Mouse (Mus musculus): ENCODE results near the gene Pou2f3.

Pou2f3 gene

GRCm38 (mm10) chr9:43231805-43232204 lies 21.6 kb upstream of the Pou2f3 start:
- in situ Hi-C loops (cut with MseI, MboI), result no loop called here

GRCm38 (mm10) chr9:43230886-43231285 lies 20.7 kb upstream of the Pou2f3 start:
- in situ Hi-C loops (cut with MseI, MboI), result no loop called here

GRCm38 (mm10) chr9:43229962-43230361 lies 19.8 kb upstream of the Pou2f3 start:
- in situ Hi-C loops (cut with MseI, MboI), result loop anchor here in 1 of 2 experiments (10.0 kb wide), 1 partner anchor 55 kb away; no protein-coding TSS in a partner anchor

GRCm38 (mm10) chr9:43229398-43229895 lies 19.3 kb upstream of the Pou2f3 start:
- in situ Hi-C loops (cut with MseI, MboI), result loop anchor here in 1 of 2 experiments (10.0 kb wide), 1 partner anchor 55 kb away; no protein-coding TSS in a partner anchor

- in situ Hi-C loops (cut with MseI, MboI), result loop anchor here in 1 of 2 experiments (10.0 kb wide), 1 partner anchor 56 kb away; no protein-coding TSS in a partner anchor
Measured at GRCm38 (mm10) chr9:43228745-43229144, 18.6 kb upstream of the Pou2f3 start.

- in situ Hi-C loops (cut with MseI, MboI), result loop anchor here in 1 of 2 experiments (10.0 kb wide), 1 partner anchor 57 kb away; no protein-coding TSS in a partner anchor
Measured at GRCm38 (mm10) chr9:43227626-43228025, 17.5 kb upstream of the Pou2f3 start.

- in situ Hi-C loops (cut with MseI, MboI), result loop anchor here in 1 of 2 experiments (10.0 kb wide), 1 partner anchor 58 kb away; no protein-coding TSS in a partner anchor
Measured at GRCm38 (mm10) chr9:43226573-43227160, 16.5 kb upstream of the Pou2f3 start.

GRCm38 (mm10) chr9:43225481-43225880 lies 15.3 kb upstream of the Pou2f3 start:
- in situ Hi-C loops (cut with MseI, MboI), result loop anchor here in 1 of 2 experiments (10.0 kb wide), 1 partner anchor 59 kb away; no protein-coding TSS in a partner anchor

GRCm38 (mm10) chr9:43224771-43225355 lies 14.7 kb upstream of the Pou2f3 start:
- in situ Hi-C loops (cut with MseI, MboI), result loop anchor here in 1 of 2 experiments (10.0 kb wide), 1 partner anchor 60 kb away; no protein-coding TSS in a partner anchor

- in situ Hi-C loops (cut with MseI, MboI), result loop anchor here in 1 of 2 experiments (10.0 kb wide), 1 partner anchor 62 kb away; no protein-coding TSS in a partner anchor
Measured at GRCm38 (mm10) chr9:43222429-43222715, 12.2 kb upstream of the Pou2f3 start.

- in situ Hi-C loops (cut with MseI, MboI), result loop anchor here in 1 of 2 experiments (10.0 kb wide), 1 partner anchor 63 kb away; no protein-coding TSS in a partner anchor
Measured at GRCm38 (mm10) chr9:43221643-43222428, 11.7 kb upstream of the Pou2f3 start.

GRCm38 (mm10) chr9:43210771-43211450 lies 742 bp upstream of the Pou2f3 start:
- in situ Hi-C loops (cut with MseI, MboI), result loop anchor here (5.0 kb wide), 1 partner anchor 69 kb away; no protein-coding TSS in a partner anchor

GRCm38 (mm10) chr9:43206022-43206390 lies 4.2 kb downstream of the Pou2f3 start:
- in situ Hi-C loops (cut with MseI, MboI), result loop anchor here in 1 of 2 experiments (10.0 kb wide), 1 partner anchor 201 kb away; no protein-coding TSS in a partner anchor

- in situ Hi-C loops (cut with MseI, MboI), result loop anchor here in 1 of 2 experiments (10.0 kb wide), 1 partner anchor 201 kb away; no protein-coding TSS in a partner anchor
Measured at GRCm38 (mm10) chr9:43205343-43206021, 4.7 kb downstream of the Pou2f3 start.

- in situ Hi-C loops (cut with MseI, MboI), result loop anchor here in 1 of 2 experiments (10.0 kb wide), 1 partner anchor 195 kb away; no protein-coding TSS in a partner anchor
Measured at GRCm38 (mm10) chr9:43200212-43200611, 10.0 kb downstream of the Pou2f3 start.

GRCm38 (mm10) chr9:43194001-43194400 lies 16.2 kb downstream of the Pou2f3 start:
- in situ Hi-C loops (cut with MseI, MboI), result no loop called here

GRCm38 (mm10) chr9:43191561-43191960 lies 18.6 kb downstream of the Pou2f3 start:
- in situ Hi-C loops (cut with MseI, MboI), result no loop called here

GRCm38 (mm10) chr9:43189021-43189356 lies 21.2 kb downstream of the Pou2f3 start:
- in situ Hi-C loops (cut with MseI, MboI), result no loop called here

GRCm38 (mm10) chr9:43188309-43189020 lies 21.7 kb downstream of the Pou2f3 start:
- in situ Hi-C loops (cut with MseI, MboI), result no loop called here

- in situ Hi-C loops (cut with MseI, MboI), result no loop called here
Measured at GRCm38 (mm10) chr9:43179614-43180013, 30.6 kb downstream of the Pou2f3 start.
